Mouse (Mus musculus): ENCODE measurements around the gene Mroh2a.

Gene Mroh2a

DNA sequence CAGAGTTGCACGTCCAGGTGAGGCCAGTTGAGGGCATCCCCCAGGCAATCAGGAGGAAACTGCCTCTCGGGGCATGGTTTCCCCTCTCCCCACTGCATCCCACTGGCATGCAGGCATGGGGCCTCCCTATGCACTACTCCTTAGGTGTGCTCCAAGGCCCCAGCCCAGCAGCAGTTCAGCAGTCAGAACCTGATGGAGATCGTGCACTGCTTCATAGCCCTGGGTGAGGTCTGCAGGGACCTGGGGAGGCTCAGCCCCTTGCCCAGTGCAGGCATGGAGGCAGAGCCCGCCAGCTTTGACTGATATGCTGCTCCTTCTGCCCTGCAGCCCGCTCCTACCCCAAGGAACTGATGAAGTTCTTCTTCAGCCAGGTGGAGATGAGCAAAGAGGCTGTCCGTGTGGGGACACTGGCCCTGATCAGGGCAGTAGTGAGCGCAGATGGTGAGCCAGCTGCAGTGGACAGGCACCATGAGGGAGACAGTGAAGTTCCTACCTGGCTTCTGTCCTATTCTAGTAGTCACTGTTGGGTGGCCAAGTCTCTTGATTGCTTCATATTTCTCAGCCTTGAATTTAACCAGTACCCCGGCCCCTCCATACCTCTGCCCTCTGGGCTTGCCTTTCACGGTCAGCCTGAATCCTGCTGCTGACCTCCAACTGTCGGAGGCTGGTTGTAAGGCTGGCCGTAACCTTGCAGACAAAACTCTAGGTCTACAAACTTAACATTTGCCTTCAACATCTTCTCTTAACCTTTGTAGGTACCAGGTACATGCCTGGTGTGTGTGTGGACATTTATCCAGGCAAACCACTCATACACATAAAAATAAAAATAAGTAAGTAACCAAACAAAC lies 8.5 kb downstream of the Mroh2a start:
- in situ Hi-C loops (cut with MboI, MseI): no loop called here

DNA sequence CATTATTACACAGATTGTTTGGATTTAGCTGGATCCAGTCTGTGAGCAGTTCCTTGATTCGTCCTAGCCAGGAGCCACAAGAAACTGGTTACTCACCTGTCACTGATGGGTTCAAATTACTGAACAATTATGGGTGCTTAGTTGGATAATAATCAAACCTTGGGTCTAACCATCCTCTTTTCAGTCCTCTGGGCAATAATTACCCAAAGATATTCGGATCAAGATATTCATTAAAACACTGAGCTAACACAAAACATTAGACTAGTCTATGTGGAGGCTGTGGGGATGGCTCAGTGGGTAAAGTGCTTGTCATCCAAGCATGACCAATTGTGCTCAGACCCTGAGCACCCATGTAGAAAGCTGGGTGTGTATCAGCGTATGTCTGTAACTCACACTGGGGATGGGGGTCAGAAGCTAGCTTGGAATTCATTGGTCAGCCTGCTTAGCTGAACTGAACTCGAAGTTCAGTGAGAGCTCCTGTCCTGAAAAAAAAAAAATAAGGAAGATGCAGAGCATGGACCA lies 9.2 kb downstream of the Mroh2a start:
- in situ Hi-C loops (cut with MboI, MseI): no loop called here

DNA sequence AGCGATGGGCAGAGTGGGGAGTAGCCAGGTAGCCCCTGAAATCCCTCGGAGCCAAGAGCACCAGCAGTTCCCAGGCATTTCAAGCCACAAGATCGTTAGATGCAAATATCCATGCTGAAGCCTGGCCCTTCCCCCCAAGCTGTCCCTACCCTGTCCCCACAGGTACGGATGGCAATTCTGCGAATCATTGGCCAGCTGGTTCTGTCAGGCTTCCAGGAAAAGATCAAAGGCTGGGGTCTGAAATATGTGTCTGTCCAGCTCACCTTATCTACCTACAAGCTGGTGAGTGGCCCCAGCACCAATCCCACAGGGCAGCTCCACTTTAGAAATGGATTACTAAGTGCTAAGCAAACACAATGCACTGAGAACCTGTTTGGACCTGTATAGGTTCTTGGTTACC lies 10.5 kb downstream of the Mroh2a start:
- in situ Hi-C loops (cut with MboI, MseI): no loop called here

DNA sequence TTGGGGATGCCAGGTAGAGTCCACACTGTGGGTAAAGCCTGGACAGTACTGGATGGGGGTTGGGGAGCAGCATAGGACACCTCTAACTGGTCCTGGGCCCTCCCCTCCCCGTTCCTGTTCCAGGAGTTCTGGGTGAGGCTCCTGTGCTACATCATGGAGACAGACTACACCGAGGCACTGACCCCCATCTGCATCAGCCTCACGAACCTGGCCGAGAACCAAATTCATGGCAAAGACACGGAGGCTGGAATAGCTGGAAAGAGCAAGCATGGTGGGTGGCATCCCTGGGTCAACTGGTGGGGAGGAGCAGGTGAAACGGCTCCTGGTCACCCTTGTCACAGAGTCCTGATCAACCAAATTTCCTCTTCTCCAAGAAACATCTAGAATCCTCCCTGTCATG lies 12.0 kb downstream of the Mroh2a start:
- in situ Hi-C loops (cut with MboI, MseI): no loop called here

DNA sequence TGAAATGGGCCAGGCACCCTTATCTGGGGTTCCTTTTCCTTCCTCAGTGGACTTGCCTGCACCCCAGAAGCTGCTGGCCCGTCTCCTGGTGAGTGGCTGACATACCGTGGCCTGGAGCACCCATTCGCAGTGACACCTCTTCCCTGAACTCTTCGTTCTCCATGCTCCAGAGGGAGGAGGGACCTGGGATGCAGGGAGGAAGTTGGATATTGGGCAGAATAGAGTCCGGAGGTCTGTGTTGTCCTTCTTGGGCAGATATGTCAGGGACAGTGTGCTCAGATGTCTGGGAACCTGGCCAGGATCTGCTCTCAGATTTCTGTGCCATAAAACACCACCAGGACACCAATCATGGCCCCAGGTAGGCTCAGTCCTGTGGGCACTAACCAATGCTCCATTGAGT lies 13.3 kb downstream of the Mroh2a start:
- in situ Hi-C loops (cut with MboI, MseI): no loop called here

DNA sequence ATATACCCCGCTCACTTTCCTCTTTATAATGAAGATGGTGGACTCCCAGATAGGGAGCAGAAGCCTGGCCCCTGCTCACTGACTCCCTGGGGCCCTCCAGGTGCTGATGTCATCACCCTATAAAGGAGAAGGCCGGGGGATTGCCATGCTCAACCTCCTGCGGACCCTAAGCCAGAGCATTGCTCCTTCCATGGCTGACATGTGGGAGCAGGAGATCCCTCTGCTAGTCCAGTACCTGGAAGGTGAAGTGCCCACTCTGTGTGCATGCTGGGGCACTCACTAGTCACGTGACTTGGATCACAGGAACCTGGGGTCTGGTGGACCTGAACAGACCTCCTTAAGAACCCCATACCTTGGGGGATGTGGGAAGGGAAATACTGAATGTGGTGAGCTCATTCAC lies 13.8 kb downstream of the Mroh2a start:
- in situ Hi-C loops (cut with MboI, MseI): no loop called here

DNA sequence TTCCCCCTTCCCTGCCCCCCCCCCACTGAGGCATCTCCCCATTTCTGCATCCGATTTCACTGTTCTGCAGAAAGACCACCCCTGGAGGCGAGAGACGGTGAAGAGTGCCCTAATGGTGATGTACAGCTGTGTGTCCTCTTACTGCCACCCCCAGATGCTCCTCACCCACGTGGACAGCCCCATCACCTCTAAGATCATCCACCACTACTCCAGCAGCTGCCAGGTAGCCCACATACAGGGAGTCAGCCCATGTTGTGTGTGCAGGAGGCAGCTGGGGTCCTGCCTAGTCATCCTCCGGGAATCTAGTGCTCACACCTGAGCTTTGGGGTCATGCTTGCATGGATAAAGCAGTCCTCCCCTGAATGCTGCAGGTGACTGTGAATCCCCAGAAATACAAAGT lies 17.1 kb downstream of the Mroh2a start:
- in situ Hi-C loops (cut with MboI, MseI): no loop called here

DNA sequence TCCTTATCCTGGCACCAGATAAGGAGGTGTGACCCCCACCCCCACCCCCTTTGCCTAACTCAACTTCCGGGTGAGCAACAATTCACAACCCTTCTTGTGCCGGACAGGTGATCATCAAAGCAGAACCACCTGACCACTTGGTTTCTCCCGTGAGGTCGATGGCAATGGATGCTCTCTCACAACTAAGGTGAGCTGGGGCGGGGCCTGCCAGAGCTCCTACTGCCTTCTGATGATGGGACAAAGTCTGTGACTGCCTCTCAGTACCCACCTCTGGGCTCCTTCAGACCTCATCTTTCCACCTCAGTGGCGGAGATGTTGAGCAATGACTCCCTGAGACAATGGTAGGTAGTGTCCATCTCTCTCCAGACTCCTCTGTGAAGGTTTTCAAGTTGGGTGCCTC lies 19.1 kb downstream of the Mroh2a start:
- in situ Hi-C loops (cut with MboI, MseI): no loop called here

DNA sequence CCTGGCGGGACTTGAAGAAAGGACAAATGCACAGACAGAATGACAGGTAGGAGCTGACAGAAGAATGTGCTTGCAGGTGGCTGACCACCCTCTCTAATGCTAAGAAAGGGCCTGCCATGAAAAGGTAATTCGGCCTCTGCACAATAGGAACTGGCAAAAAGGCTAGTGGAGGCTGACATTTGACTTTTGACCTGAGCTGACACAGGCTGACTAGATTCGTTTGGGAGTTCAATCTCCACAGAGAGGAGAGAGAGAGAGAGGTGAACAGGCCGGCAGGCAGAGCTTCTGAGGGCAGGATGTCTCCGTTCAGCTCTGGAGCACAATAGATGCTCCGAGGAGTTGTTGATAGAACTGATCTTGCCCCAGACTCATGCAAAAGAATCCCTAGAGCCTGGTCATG lies 19.6 kb downstream of the Mroh2a start:
- in situ Hi-C loops (cut with MboI, MseI): no loop called here

DNA sequence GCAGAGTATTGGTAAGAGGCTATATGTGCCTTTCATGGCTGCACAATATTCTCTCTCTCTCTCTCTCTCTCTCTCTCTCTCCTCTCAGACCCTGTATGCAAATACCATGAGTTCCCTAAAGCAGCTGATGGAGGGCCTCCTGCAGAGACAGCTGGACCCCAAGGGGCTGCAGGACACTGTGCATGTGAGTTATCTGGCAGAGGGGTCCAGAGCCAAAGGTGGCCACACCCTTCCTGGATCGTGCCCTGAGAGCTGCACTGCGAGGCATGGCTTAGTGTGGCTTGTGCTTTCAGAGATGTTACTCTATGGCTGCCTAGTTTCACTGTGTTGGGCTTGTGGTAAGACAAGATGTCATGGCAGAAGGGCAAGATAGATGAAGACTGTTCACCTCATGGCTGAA lies 20.9 kb downstream of the Mroh2a start:
- in situ Hi-C loops (cut with MboI, MseI): no loop called here

DNA sequence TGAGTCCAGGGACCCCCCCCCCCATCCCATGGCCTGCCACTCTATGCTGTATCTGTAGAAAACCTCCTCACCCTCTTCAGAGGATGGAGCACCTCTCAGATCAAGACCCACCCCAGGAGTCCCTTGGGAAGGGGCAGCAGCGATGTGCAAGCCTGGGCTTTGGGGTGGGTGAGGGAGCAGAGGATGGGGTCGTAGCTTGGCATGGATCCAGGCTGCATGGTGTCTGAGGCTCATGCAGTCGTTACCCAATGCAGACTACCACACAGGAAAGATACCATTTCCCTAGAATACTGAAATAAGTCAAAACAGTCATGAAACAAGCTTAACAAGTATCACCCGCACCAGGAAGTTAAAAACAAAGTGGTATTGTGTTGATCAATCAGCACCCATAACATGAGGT lies 21.9 kb downstream of the Mroh2a start:
- in situ Hi-C loops (cut with MboI, MseI): no loop called here

DNA sequence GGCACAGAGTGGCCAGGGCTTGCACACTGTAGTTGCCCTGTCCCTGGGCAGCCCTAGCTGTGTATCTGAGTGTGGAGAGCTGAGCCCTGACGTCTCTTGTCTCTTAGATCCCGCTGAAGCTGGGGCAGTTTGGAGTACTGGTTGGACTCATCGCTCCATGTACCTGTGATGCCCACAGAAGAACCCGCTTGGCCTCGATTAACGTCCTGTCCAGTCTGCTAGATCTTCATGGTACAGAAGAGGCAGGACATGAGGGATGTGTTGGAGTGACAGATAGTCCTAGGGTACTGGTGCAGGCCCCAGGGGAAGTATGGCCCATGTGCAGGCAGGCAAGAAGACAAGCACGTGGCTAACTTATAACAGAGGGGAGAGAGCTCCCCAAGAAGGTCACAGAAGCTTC lies 22.8 kb downstream of the Mroh2a start:
- in situ Hi-C loops (cut with MboI, MseI): no loop called here

DNA sequence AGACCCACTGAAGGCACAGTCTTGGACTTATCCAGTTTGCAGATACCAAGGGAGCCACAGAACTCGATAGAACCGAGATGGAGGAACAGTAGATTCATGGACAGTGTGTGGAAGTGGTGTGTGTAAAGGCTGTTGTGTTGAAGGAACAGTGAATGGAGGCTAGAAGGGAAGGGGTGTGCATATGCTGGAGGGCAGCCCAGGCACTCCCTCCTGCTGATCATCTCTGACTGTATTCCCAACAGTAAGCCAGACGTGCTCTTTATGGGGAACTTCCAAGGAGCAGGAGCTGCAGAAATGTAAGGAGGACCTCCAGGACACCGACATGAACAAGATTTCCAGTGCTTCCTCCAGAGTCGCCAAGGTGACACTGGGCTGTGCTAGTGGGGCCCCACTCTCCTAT lies 23.2 kb downstream of the Mroh2a start:
- in situ Hi-C loops (cut with MboI, MseI): no loop called here

DNA sequence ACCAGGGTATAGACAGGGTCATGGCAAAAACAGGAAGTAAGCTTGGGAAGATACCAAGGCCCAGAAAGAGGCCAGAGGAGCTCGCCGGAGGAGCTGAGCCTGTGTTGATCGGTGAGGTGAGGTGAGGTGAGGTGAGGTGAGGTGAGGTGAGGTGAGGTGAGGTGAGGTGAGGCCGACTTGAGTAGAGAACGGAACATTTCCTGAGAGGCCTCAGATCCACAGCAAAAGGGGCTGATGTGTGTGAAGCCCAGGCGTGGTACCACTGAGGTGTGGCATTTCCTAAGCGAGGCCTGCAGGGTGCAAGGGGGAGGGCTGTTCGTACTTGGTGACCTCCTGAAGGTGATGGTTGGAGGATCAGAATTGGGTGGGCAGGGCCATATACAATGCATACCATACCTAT lies 26.3 kb downstream of the Mroh2a start:
- in situ Hi-C loops (cut with MboI, MseI): no loop called here

DNA sequence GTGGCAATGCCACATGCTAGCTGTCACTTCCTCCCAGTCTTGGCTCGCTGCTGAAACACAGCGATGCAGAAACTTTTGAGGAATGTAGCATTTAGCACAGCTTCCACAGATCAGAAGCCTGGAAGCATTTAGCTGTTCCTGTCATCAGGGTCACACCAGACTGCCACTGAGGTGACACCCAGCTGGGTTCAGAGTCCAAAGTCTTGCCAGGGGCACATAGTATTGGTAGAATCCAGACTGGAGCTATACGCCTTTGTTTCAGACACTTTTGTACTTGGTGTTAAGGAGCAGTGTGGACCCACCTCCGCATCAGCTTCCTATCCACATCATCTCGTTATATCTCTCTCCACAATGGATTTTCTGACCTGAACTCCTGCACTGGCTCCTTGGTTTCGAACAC lies 26.8 kb downstream of the Mroh2a start:
- in situ Hi-C loops (cut with MboI, MseI): no loop called here

DNA sequence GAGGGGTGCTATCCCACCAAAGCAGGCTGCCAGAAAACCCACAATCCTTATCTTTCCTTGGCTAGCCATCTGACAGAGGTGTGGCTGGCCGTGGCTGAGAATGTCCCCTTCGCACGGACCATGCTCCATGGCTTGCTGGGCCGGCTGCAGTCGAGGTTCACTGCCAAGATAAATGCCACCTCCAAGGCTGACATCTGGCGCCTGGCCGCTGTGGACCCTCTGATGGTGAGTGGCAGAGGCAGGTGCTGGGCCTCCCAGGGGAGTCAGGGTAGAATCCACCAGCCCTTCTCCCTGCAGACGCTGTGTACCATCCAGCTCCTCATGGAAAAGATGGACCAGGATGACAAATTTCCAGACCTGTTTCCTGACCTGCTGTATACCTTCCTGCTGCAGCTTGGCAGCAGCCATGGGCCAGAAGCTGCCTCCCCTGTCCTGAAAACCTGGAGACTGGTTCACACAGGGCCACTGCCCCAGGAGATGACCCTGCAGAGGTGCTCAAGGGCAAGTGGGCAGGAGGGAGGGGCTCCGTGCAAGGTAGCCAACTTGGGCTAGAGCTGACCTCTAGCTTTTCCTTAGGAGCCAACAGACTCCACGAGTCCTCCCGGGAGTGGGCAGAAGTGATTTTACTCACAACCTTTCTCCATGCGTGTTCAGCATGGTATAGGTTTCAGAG lies 28.1 kb downstream of the Mroh2a start:
- in situ Hi-C loops (cut with MboI, MseI): no loop called here

DNA sequence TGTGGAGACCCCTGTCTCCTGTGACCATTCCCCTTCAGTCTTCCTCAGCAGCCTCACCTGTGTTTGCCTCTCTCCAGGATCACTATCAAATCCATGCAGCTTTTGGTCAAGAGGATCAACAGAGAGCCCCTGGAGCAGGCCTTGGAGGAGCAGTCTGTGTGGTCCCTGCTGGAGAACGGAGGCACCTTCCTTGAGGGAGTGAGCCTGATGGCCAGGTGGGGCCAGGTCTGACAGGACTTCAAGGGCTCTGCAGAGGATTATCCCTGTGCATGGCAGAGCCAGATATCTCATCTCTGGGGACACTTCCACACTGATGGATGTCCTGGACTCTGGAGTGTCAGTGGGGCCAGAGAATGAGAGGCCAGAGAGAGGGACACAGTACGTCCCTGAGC lies 28.7 kb downstream of the Mroh2a start:
- in situ Hi-C loops (cut with MboI, MseI): no loop called here

DNA sequence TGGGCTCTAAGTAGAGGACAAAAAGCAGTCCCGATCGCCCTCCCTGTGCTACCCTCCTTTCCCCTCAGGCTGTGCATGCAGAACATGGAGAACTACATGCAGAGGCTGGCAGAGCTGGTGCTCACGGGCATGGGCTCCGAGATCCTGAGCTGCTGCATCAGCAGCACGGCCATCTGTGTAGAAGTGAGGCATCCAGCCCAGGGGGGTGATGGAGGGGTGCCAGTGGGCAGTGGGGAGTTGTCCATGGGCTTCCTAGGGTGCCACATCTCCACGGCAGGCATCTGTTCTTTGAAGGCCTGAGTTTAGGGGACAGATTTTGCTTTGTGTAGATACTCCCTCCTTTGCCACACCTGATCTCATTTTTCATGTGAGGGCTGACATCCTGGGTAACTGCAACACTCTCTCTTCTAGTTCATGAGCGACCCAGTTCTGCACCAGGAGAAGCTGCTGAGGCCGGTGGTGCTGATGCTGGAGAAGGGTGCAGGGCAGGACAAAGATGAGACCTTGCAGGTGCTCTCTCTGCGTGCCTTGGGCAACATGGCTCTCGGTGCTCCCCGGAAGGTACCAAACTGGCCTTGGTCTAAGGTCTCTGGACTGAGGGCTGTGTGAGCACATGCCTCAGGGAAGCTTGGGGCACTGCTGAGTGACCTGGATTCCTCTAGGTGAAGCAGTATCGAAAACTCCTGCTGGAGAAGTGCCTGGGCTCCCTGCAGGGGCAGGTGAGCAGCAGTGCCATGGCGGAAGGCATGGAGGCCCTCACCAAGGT lies 29.4 kb downstream of the Mroh2a start:
- in situ Hi-C loops (cut with MboI, MseI): no loop called here

DNA sequence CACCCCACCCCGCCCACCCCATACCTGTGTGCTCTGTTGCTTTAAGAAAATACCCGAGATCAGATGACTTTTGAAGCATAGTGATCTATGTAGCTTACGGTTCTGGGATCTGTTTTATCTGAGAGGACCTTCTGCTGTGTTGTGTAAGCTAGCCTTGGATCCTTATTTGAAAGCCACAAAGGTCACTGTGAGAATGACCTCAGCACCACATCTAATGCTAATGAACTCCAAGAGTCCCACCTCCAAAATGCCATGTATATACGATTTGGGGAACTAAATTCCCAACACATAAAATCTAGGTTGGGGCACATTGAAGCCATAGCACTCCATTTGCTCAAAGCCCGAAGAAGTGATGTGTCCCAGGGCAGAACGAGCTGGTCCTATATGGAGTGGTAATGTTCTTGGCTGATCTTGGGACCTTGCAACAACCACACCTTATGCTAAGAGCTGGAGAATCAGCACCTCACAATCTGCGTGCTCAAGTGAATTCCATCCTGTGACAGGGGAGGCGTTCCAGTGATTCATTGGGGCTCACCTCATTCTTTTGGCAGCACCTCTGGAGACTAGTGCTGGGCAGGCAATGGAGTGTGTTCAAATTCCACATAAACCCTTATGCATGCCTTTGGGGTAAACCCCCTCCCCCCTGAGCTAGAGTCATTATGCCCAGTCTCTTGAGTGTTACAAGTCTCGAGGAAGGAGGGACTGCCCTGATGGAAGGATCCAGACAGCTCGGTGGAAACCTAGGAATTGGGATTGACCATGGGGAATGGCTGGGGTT lies 30.3 kb downstream of the Mroh2a start:
- in situ Hi-C loops (cut with MboI, MseI): no loop called here

DNA sequence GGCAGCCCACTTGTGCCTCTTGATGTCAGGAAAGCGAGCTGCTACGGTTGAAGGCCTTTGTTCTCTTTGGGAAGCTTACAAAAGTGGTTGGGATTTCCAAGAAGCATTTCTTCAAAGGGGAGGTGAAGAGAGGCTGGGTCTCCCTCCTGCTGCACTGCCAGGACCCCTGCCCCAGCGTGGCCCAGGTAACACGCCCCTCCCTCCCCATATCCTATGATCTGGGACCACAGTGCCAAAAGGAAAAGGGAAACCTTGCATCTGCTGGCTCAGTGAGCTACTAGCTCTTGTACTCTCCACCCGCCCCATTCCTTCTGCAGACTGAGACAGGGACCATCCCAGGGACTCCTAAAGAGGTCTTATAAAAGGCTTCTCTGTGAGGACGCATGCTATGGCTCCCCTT lies 30.9 kb downstream of the Mroh2a start:
- in situ Hi-C loops (cut with MboI, MseI): no loop called here

DNA sequence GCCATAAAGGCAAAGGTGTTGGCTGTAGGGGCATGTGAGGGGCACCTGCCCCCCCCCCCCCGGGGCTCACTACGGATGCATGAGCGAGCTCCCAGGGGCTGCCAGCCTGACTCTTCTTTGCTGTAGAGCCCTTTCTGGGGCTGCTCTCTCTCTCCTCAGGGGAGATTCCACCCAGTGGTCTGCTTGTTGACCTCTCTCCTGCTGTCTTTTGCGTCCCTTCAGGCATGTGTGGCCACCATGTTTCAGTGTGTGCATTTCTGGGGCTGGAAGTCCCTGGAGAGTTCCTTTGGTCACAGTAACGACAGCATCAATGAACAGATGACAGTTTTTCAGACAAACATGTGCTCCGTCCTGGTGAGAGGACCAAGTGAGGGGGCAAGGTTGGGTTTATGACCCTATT lies 31.6 kb downstream of the Mroh2a start:
- in situ Hi-C loops (cut with MboI, MseI): no loop called here

Data from T-helper 1 cell (primary cell).